Mouse (Mus musculus) frontal cortex, postnatal 10 days (tissue): ENCODE measurements around the gene Fam207a.
A peak's percentile ranks its signal among the peaks of the same experiment; 100 is the strongest.

ENCODE experiments used
- DNase-seq, 2 experiments: peaks; one replicate each; pipeline ENCODE4 v3.0.0; 2022; ENCODE audit warnings: low spot score in 2 of 2, mixed read lengths in 1 of 2

The Fam207a gene

DNA sequence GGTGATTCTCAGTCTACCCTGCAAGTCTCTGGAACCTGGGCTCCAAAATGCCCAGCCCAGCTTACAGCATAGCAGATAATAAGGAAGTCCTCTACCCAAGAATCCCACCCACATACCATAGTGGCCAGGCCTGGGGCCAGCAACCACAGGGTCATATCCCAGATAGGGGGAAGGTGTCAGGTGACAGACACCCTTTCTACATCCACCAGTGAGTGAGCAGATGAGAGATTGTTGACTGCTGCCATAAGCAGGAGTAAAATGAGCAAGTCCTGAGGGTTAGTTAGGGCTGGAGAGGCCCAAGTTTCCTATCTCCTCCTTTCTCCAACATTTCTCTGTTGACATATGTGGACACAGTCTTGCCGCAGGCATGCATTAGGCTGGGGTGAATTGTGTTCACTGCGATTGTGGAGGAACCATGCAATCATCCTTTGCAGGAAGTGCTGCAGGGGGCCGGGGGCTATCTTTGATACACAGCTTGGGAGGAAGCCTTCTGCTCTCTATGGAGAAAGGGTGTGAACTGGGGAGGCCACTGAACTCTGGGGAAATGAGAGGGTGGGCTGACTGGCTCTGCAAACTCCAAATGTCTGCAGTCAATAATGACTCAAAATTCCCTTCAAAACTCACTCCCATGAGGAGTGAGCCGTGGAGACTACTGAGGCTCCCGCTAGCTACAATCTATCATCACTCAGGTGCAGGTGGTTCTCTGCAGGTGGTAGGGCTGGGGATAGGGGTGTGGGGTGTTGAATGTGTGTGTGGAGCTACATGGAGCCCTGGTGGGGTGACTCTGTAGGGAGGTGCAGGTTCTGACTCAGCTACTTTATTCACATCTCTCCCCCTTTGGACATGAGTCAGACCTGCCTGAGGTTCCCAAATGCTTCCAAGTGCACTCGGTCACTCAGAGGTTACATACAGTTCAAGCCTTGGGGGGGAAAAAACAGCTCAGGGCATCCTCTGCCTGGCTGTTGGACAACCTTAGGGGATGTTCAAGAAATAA, 15.7 kb upstream of the Fam207a start:
- DNase-seq, result no peak

GRCm38 (mm10) chr10:77530140-77530539, 14.6 kb upstream of the Fam207a start, which contains the start of gene Itgb2:
Gene Itgb2, plus strand, starts transcription at chr10:77530252.
- no peak for DNase-seq

- DNase-seq, result no peak
Observed at GRCm38 (mm10) chr10:77528634-77529033, 13.0 kb upstream of the Fam207a start.

DNA sequence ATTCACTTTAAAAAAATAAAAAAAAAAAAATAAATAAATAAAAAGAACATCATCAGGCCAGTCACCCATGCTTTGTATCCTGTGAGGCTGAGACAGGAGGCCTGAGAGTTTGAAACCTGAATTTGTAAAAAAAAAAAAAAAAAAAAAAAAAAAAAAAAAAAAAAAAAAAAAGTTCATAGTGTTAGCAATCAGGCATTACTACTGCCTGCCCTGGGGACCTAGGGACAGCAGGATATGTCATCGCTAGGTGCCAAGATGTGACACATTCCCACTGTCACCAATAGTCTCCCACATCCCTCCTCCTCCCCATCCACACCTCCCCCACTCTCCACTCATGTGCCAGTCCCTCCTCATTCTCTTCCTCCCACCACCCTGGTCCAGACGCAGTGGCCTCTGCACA, 10.9 kb upstream of the Fam207a start:
- no peak for DNase-seq

DNA sequence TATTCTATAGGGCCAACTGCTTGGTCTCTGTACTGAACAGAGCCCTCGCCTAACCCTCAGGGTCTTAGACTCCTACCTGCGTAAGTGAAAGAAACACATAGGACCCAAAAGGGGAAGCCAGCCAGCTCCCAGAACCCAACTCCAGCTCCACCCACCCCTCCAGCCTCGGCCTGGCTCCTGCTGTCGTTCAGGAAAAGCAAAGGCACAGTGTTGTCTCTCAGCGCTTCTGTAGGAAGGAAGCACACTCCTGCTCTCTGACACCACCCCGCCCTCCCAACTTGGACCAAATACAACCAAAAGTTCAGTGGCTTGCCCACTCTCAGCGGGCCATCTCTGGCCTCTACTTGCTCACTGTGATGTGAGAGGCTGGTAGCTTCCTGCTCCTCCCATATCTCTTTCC, 7.7 kb upstream of the Fam207a start:
- no peak for DNase-seq

DNA sequence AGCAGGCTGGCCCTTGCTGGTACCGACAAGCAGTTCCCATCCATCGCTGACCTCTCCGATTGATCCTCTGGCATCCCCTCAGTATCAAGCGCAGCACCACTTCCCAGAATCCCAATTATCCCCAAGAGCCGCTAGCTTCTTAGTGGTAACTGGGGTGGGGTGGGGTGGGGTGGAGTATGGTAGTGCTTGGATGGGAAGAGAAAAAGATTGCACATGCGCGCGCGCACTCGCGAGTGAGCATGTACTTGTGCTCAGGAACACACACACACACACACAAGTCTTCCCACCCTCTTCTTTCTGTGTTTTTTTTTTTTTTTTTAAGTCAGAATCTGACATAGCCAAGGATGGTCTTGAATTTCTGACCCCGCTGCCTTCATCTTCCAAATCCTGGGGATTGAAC, 7.2 kb upstream of the Fam207a start:
- no peak for DNase-seq

GRCm38 (mm10) chr10:77522021-77522731, 6.6 kb upstream of the Fam207a start:
- no peak for DNase-seq

DNA sequence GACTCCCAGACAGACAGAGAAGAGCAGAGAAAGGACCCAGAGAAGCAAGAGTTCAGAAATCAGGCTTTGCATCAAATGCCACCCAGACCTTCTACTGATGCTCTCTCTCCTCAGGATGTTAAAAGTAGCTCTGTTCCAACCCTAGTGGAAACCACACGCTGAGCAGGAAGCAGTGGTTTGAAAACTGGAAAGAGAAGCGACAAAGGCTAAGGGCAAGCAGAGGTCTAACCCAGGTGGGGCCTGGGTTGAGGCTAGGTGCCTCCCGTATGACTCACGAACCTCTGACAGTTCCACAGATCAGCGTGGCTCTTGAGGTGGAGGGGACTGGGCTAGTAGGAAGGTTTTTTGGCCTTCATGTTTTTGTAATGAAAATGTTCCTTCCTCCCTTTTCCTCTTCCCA, 4.9 kb upstream of the Fam207a start:
- no peak for DNase-seq

GRCm38 (mm10) chr10:77519191-77519590, 3.6 kb upstream of the Fam207a start:
- no peak for DNase-seq

DNA sequence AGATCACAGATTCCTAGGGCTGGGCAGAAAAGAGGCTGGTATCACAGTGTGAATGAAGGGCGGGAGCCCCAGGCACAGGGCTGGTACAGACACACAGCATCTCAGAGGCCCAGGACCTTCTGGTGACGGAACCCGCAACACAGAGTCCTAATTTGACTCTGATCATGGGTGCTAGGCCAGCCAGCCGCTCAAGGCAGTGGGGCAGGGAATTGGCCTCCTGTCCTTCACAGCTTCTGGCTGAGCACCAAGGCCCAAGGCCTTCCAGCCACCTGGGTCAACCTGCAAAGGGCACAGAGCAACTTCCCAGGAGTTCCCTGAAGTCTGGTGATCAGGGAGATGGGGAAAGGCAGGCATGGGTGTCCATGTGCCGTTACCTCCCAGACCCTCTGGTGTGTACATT, 2.2 kb upstream of the Fam207a start:
- DNase-seq, result peak in 1 of 2 experiments; percentile 10

DNA sequence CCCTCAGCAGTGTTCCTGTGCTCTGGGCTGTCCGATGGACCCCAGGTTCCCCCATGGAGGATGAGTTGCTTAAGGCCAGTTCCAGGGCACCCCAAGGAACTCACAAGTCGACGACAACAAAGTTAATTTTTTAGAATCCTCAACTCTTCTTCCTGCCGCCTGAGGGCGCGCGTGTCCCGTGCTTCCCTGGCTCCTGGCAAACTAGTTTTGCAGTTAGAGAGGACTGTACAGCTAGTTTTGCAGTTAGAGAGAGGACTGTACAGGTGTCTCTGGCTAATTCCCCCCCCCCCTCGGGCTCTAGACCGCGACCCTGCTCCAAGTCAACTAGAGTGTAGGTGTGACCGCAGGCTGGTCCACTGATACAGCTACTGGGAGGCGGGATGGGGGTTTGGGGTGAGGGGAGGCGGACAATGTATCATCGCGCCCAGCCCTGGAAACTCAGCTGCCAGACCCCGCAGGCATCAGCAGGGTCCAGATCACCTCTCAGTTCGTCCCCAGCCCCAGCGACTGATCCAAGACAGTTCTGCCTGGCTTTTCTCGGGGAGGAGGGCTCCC, 1.6 kb upstream of the Fam207a start:
- peak in 1 of 2 experiments; percentile 53 for DNase-seq

DNA sequence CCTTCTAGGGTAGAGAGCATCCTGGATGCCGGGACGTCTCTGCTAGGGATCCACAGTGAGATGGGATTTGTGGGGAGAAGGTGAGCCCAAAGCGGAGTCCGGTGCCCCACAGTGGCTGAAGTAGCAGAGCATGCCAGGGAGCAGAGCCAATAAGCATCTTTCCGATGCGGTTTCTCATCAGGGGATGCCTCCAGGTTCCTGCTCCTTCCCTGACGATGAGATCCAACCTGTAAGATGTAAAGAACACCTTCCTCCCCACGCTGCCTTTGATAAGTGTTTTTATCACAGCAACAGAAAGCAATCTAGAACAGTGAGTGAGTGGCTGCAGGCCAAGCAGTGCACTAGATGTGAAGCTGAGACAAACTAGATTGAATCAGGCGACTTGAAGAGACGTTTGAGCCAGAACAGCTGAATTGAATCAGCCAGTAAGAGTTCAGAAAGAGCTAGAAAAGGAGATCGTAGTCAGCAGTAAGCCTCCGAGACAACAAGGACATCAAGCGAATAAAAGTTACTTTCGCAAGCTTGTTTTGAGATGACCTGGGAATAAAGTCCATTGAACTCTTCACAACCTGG, 880 bp upstream of the Fam207a start:
- DNase-seq, result peak in 1 of 2 experiments; percentile 7

DNA sequence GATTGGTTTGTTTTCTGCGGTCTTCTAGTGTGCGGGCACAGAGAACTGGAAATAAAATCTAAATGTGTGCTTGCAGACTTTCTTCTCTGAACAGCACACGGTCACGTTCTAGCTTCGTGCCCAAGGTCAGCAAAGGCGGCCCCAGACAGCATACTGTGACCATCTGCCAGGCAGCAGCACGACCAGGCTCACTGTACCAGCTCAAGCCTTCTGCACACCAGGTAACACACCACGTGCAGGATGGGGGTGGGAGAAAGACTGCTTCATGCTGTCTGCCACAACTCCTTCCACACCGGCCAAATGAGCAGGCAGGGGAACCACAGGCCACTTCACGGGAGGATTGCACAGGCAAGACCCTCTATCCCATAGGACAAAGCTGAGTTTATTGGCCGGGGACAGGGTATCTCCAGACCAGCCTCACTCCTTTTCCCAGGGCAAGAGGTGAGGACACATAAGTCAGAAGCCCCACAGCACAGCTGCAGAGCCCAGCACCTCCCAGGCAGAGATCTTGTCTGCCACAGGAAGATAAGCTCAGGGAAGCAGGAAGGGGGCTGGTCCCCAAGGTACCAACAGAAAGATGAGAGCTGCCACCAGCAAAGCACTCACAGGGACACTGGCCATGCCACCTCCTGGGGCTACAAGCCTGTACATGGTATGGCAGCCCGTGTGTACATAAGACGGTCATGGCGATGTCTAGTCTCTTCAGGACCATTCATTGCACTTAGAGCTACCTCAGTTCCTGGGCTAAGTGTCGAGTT, 5.2 kb downstream of the Fam207a start:
- DNase-seq, result peak in 1 of 2 experiments; percentile 7

DNA sequence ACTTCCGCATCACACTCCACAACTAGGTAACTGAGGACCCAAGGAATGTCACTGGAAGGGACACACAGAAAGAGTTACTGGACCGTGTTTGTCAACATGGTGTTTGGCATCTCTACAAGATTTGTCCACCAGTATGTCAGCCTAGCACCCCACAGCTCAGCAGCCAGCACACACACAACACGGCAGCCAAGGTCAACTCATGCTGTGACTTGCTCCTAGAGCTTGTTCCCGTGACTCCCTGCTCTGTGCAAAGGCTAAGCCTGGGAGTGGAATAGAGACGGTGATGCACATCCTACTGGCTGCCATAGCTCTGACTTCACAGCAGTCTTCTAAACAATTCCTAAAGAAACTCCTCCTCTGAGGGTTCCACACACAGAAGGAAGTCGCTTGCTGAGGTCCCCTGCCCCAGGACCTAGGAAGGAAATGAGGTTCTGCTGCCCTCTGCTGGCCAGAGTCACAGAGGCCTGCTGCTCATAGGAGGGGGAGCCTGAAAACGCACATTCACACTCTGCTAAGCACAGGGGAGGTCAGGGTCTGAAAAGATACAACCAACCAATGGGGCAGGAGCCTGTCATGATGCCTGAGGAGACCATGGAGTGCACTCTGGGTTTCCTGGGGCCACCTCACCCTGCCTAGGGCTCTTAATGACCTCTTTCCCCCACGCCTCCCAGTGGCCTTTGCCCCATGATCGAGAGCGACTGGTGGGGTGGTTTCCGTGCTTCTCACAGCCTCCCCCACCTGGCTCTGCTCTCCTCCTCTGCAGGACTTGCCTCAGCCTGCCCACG, 6.0 kb downstream of the Fam207a start:
- peak in 1 of 2 experiments; percentile 78 for DNase-seq

DNA sequence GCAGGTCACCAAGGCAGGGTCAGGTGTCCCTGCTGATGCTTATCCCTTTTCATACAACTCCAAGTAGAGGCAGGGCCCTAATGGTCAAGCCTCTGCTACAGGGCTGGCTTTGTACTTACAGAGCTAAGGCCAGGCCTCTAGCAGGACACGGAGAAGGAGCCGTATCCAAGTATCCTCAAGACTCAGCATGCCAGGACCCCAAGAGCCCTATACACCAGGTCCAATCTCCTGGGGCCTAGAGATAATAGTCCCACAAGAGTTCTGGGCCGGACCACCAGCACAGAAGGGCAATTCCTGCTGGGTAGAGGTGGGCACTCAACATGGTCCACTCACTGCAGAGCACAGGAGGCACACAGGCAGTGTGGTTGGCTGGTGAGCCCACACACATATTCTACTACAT, 6.8 kb downstream of the Fam207a start:
- no peak for DNase-seq

GRCm38 (mm10) chr10:77507779-77508178, 7.8 kb downstream of the Fam207a start:
- DNase-seq, result no peak

DNA sequence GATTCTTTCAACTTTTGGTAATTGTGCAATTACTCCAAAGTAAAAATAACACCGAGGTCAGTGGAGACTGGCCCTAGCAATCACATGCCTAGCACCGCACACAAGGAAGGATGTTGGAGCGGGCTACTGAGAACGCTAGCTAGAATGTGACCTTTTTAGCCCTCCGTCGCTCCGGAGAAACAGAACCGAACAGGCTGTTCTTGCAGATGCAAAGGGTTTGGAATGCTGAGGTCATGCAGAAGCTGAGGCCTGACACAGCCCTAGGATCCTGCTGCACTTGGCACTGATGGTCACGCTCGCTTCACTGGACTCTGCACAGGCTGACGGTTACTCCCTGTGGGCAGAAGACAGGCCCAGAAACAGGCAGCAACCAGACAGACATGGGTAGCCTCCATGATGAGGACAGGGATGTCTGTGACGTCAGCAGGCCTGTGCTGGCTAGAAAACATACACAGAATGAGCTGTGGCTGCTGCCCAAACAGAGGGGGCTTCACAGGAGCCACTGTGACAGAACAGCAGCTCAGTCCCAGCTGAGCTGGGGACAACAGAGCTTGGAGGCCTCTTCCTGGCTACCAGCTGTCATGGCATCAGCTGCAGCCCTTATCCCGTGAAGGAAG, 8.5 kb downstream of the Fam207a start:
- DNase-seq, result peak in 1 of 2 experiments; percentile 7

- DNase-seq, result no peak
Observed at GRCm38 (mm10) chr10:77506526-77506925, 9.1 kb downstream of the Fam207a start.

GRCm38 (mm10) chr10:77504143-77504542, 11.4 kb downstream of the Fam207a start:
- DNase-seq, result no peak
